Mouse (Mus musculus): ENCODE data around the gene Usp37. TPM values are rescaled to one million over a fixed set of nuclear protein-coding genes. Genes with fewer than 3 reads are reported as not detected.

Usp37 gene
- polyA plus RNA-seq, 2 experiments, result 4.4 to 11.4 TPM

DNA sequence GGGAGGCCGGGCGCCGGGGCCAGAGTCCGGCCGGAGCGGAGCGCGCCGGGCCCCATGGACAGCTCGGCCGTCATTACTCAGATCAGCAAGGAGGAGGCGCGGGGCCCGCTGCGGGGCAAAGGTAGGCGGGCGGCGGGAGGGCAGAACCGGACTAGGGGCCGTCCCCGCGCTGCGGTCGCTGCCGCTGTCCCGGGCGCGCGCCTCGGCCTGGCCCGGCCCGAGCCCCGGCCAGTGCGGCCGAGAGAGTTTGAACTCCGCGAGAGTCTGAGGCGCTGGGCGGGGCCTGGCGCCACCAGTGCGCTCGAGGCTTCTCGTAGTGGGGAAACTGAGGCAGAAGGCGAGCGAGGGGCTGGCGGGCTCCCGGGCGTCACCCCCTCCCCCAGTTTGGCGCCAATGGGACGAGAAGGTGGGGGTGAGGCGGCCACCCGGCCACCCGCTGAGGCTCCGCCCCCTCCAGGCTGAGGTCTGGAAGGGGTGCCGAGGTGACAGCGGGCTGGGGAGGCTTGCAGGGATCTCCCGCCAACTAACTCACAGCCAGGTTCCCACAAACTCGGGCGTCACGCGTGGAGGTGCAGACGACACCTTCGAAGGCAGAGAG lies 152.1 kb downstream of the Usp37 start:
- peak; percentile 56 for ATAC-seq (ENCODE audit: insufficient read depth)
- peak overlapping the region; percentile 83 for H3K27ac ChIP-seq
- WGBS (ENCODE audit: insufficient replicate concordance), result under 1% methylated on average over 59 of the region's 63 CpGs
- H3K4me3 ChIP-seq (ENCODE audit: insufficient read depth in 1 of 2, low read depth in 2 of 2, low read length in 2 of 2), result peak overlapping the region; percentile 73 to 84
- no peaks in the 10 kb centered on the region for H3K27me3 ChIP-seq (ENCODE audit: control insufficient read depth, insufficient read depth, low read length)
- H3K9ac ChIP-seq (replicated peaks), result peak overlapping the region; percentile 95
- H3K9me3 ChIP-seq (ENCODE audit: control insufficient read depth, low read length), result no peaks in the 10 kb centered on the region
- H3K36me3 ChIP-seq (replicated peaks; ENCODE audit: control insufficient read depth, insufficient read depth, low read depth), result peaks cover 21% of the 10 kb centered on the region
- peak in 1 of 3 experiments; percentile 51 for DNase-seq (ENCODE audit: low read depth in 3 of 3, low spot score in 3 of 3)
- peaks cover 27 to 37% of the 10 kb centered on the region in 2 experiments for H3K4me1 ChIP-seq (replicated peaks; ENCODE audit: control insufficient read depth in 2 of 2, insufficient read depth in 2 of 2, low read length in 1 of 2)
- 0 out of 2 replicates have a peak, but pooled peaks have one; percentile 16 for TF ChIP-seq CTCF (IDR thresholded peaks at IDR 0.05; ENCODE audit: low read depth)
- TF ChIP-seq EP300 (IDR thresholded peaks at IDR 0.05; ENCODE audit: low read depth), result no peak
- peak overlapping the region; percentile 68 for H3K4me2 ChIP-seq (ENCODE audit: low read depth)

DNA sequence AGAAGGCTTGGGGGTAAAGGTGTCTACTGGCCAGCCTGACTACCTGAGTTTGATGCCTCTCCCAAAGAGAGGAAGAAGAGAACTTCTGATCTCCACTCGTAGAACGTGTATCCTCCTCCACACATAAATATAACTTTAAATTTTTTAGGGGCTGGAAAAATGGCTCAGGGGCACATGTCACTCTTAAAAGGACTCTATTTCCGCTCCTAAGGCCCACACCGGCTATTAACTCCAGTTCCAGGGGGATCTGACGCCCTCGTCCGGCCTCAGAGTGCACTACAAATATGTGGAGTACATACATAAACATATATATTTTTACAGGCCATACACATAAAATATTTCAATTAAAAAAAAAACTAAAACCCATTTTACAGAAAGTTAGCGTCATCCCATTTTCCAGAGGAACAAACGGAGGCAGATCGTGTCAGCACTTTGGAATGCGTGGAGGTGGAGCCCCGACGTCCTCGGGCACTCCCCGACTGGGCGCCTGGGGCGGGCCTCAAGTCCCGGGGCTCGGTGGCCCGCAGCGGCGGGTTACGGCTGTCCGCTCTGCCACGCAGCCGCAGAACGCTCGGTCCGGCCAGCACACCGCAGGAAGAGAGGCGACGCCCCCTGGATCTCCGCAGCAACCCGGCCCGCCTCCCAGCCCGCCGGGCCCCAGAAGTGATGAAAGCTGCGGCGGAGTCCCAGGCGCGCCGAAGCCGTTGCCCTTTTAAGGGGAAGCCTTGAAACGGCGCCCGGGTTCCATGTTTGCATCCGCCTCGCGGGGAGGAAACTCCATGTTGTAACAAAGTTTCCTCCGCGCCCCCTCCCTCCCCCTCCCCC lies 152.9 kb downstream of the Usp37 start, which contains the start of gene Ctdsp1:
Gene Ctdsp1 (plus strand): TSS at position 586 of the 825 bp plus-strand sequence.
- Histone ChIP-seq H3K9ac (replicated peaks) (peak within 1 kb of the TSS; percentile 95), H3K9me3 (ENCODE audit: control insufficient read depth, low read length) (no peaks in the 10 kb centered on the region), H3K36me3 (replicated peaks; ENCODE audit: control insufficient read depth, insufficient read depth, low read depth) (peaks cover 21% of the 10 kb centered on the region), H3K4me3 (ENCODE audit: insufficient read depth in 1 of 2, low read depth in 2 of 2, low read length in 2 of 2) (peak within 1 kb of the TSS; percentile 73 to 84), H3K27me3 (ENCODE audit: control insufficient read depth, insufficient read depth, low read length) (no peaks in the 10 kb centered on the region), H3K27ac (peak within 1 kb of the TSS; percentile 83), H3K4me2 (ENCODE audit: low read depth) (peak within 1 kb of the TSS; percentile 68), H3K4me1 (replicated peaks; ENCODE audit: control insufficient read depth in 2 of 2, insufficient read depth in 2 of 2, low read length in 1 of 2) (peaks cover 23 to 34% of the 10 kb centered on the region in 2 experiments)
- DNase-seq (ENCODE audit: low read depth in 3 of 3, low spot score in 3 of 3) (peak; percentile 82 to 87 (median 82)), ATAC-seq (ENCODE audit: insufficient read depth) (peak; percentile 66)
- no peak; the same call in none of the 2 replicates for TF ChIP-seq CTCF (IDR thresholded peaks at IDR 0.05; ENCODE audit: low read depth)
- TF ChIP-seq EP300 (IDR thresholded peaks at IDR 0.05; ENCODE audit: low read depth), result no peak
- 3% methylated on average over 47 of the region's 51 CpGs for whole genome bisulfite sequencing (ENCODE audit: insufficient replicate concordance)

DNA sequence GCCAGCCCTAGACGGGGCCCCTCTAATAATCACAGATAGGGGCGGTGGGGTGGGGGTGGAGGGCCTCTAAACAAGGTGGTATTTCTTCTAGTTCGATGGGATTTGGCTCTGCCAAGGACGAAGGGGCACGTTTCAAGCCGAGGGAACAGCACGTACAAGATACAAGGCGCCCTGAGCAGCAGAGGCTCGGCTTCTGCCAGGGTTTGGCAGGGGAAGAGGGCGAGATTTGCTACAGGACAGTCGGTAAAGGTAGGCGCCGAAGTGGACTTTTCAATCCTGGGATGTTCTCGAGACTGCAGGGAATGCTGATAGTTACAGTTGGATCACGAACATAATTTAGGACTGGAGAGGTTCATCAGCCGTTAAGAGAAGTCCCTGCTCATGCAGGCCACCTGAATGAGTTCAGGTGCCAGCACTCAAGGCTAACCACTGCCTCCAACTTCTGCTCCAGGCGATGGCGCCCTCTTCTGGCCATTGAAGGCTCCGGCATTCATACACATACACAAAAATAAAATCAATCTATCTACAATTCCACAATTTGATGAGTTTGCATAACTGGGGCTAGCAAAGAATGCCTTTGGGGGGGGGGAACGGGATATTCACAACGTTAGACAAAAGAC lies 153.7 kb downstream of the Usp37 start:
- DNase-seq (ENCODE audit: low read depth in 3 of 3, low spot score in 3 of 3) (peak in 2 of 3 experiments; percentile 66 to 78), ATAC-seq (ENCODE audit: insufficient read depth) (no peak)
- H3K4me2 ChIP-seq (ENCODE audit: low read depth), result peak overlapping the region; percentile 68
- 3% methylated on average over 21 of the region's 21 CpGs for WGBS (ENCODE audit: insufficient replicate concordance)
- H3K36me3 ChIP-seq (replicated peaks; ENCODE audit: control insufficient read depth, insufficient read depth, low read depth), result peaks cover 20% of the 10 kb centered on the region
- peak overlapping the region; percentile 73 to 84 for H3K4me3 ChIP-seq (ENCODE audit: insufficient read depth in 1 of 2, low read depth in 2 of 2, low read length in 2 of 2)
- peak overlapping the region; percentile 95 for H3K9ac ChIP-seq (replicated peaks)
- H3K27me3 ChIP-seq (ENCODE audit: control insufficient read depth, insufficient read depth, low read length), result no peaks in the 10 kb centered on the region
- H3K4me1 ChIP-seq (replicated peaks; ENCODE audit: control insufficient read depth in 2 of 2, insufficient read depth in 2 of 2, low read length in 1 of 2), result peaks cover 23 to 34% of the 10 kb centered on the region in 2 experiments
- no peaks in the 10 kb centered on the region for H3K9me3 ChIP-seq (ENCODE audit: control insufficient read depth, low read length)
- peak overlapping the region; percentile 83 for H3K27ac ChIP-seq
- no peak for TF ChIP-seq EP300 (IDR thresholded peaks at IDR 0.05; ENCODE audit: low read depth)
- peak; percentile 95 for TF ChIP-seq CTCF (IDR thresholded peaks at IDR 0.05; ENCODE audit: low read depth)

DNA sequence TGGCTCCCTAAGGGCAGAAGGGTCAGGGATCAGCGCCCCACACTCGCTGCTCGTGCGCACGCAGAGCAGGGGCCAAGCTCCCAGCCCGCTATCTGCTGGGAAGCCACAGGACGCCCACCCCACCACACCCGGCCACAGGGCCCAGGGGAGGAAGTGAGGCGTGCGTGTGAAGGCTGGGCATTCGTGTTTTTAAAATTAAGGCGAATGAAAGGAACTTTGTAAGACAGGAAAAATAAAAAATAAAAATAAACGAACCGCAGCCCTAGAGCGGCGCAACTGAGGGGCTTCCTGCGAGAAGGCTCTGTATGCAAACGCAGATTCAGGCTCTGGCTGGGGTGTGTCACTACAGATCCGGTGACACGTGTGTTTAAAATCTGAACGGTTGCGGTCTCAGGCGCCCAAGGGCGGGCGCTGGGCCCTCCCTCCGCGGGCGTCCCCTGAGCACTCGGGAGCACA lies 154.2 kb downstream of the Usp37 start:
- H3K9me3 ChIP-seq (ENCODE audit: control insufficient read depth, low read length), result no peaks in the 10 kb centered on the region
- ATAC-seq (ENCODE audit: insufficient read depth) (no peak), DNase-seq (ENCODE audit: low read depth in 3 of 3, low spot score in 3 of 3) (no peak)
- peak overlapping the region; percentile 83 for H3K27ac ChIP-seq
- H3K4me2 ChIP-seq (ENCODE audit: low read depth), result peak overlapping the region; percentile 68
- WGBS (ENCODE audit: insufficient replicate concordance), result under 1% methylated on average over 29 of the region's 29 CpGs
- TF ChIP-seq EP300 (IDR thresholded peaks at IDR 0.05; ENCODE audit: low read depth) (no peak), CTCF (IDR thresholded peaks at IDR 0.05; ENCODE audit: low read depth) (no peak)
- peak overlapping the region; percentile 33; the same call in 1 of the 2 replicates for H3K9ac ChIP-seq (replicated peaks)
- H3K36me3 ChIP-seq (replicated peaks; ENCODE audit: control insufficient read depth, insufficient read depth, low read depth), result peaks cover 15% of the 10 kb centered on the region
- peaks cover 23 to 34% of the 10 kb centered on the region in 2 experiments for H3K4me1 ChIP-seq (replicated peaks; ENCODE audit: control insufficient read depth in 2 of 2, insufficient read depth in 2 of 2, low read length in 1 of 2)
- H3K27me3 ChIP-seq (ENCODE audit: control insufficient read depth, insufficient read depth, low read length), result no peaks in the 10 kb centered on the region
- H3K4me3 ChIP-seq (ENCODE audit: insufficient read depth in 1 of 2, low read depth in 2 of 2, low read length in 2 of 2), result peak overlapping the region in 1 of 2 experiments; percentile 84; a peak in 2 of 4 replicates

Data from liver, embryonic 14.5 days (tissue).